Mouse (Mus musculus) embryonic facial prominence, embryonic 13.5 days (tissue): ENCODE data around the gene Tsc22d1. TPM values are rescaled to one million over a fixed set of nuclear protein-coding genes. Genes with fewer than 3 reads are reported as not detected.

ENCODE experiments used
- ATAC-seq: fragments of 200-750 bp; cut with Nextera tagmentation; 2 replicates; pipeline ENCODE4 v1.8.0; 2017; ENCODE audit warnings: low read depth; ENCODE audit not compliant: insufficient number of reproducible peaks, insufficient read depth, low FRiP score, low TSS enrichment
- H3K27ac ChIP-seq: fragments of 300-500 bp; sonication (generic); 2 replicates; pipeline ENCODE4 v1.5.1; 2015; ENCODE audit warnings: moderate library complexity, mild to moderate bottlenecking, inconsistent platforms
- H3K27me3 ChIP-seq: fragments of 300-500 bp; sonication (generic); 2 replicates; pipeline ENCODE4 v1.6.1; 2015; ENCODE audit warnings: mild to moderate bottlenecking, inconsistent platforms
- H3K36me3 ChIP-seq: fragments of 300-500 bp; sonication (generic); 2 replicates; pipeline ENCODE4 v1.6.1; 2015; ENCODE audit warnings: mild to moderate bottlenecking, inconsistent platforms
- H3K4me1 ChIP-seq: fragments of 300-500 bp; sonication (generic); 2 replicates; pipeline ENCODE4 v1.6.1; 2015; ENCODE audit warnings: inconsistent platforms
- H3K4me2 ChIP-seq: fragments of 300-500 bp; sonication (generic); 2 replicates; pipeline ENCODE4 v1.6.1; 2015; ENCODE audit warnings: moderate library complexity, mild to moderate bottlenecking, inconsistent platforms
- H3K4me3 ChIP-seq: fragments of 300-500 bp; sonication (generic); 2 replicates; pipeline ENCODE4 v1.5.1; 2015; ENCODE audit warnings: mild to moderate bottlenecking, inconsistent platforms
- H3K9ac ChIP-seq: fragments of 300-500 bp; sonication (generic); 2 replicates; pipeline ENCODE4 v1.6.1; 2015; ENCODE audit warnings: mild to moderate bottlenecking, inconsistent platforms
- H3K9me3 ChIP-seq: fragments of 300-500 bp; sonication (generic); 2 replicates; pipeline ENCODE4 v1.6.1; 2016; ENCODE audit warnings: inconsistent platforms
- WGBS: fragments of 180-500 bp; shearing (Covaris S2); methylation state at CpG from one replicate; pipeline ENCODE4 v1.1.7; 2015; ENCODE audit warnings: mixed read lengths; 5-methylcytosine and 5-hydroxymethylcytosine counted together
- polyA plus RNA-seq: library from polyadenylated mRNA; unstranded; fragments of >200 nt; fragmentation: Nextera tagmentation; extraction: Ambion mirVana; gene quantifications from 2 replicates; pipeline ENCODE4 v1.2.1, GENCODE M21; 2015

Tsc22d1 gene
- polyA plus RNA-seq, 1 experiment from 2014 or later: 535 TPM

GRCm38 (mm10) chr14:76488101-76489044 is 73.6 kb downstream of the Tsc22d1 start:
- Histone ChIP-seq H3K9ac (peak overlapping the region; percentile 49; the same call in 1 of the 2 replicates), H3K36me3 (no peaks in the 10 kb centered on the region; the same call in 1 of the 2 replicates), H3K4me3 (no peak overlapping the region), H3K4me1 (peaks cover 26% of the 10 kb centered on the region), H3K9me3 (no peaks in the 10 kb centered on the region), H3K4me2 (no peak overlapping the region), H3K27ac (peak overlapping the region; percentile 80), H3K27me3 (no peaks in the 10 kb centered on the region)
- no peak for ATAC-seq
- 43% methylated on average over 18 of the region's 18 CpGs for WGBS

GRCm38 (mm10) chr14:76489128-76489527 is 74.4 kb downstream of the Tsc22d1 start:
- no peak overlapping the region for H3K9ac ChIP-seq
- no peaks in the 10 kb centered on the region for H3K27me3 ChIP-seq
- peak overlapping the region; percentile 80 for H3K27ac ChIP-seq
- no peak overlapping the region for H3K4me3 ChIP-seq
- peaks cover 26% of the 10 kb centered on the region for H3K4me1 ChIP-seq
- WGBS: 61% methylated on average over 2 of the region's 2 CpGs
- ATAC-seq: peak; percentile 72
- H3K4me2 ChIP-seq: no peak overlapping the region
- no peaks in the 10 kb centered on the region for H3K9me3 ChIP-seq
- peaks cover 4% of the 10 kb centered on the region; the same call in 1 of the 2 replicates for H3K36me3 ChIP-seq

GRCm38 (mm10) chr14:76495022-76495421 is 80.3 kb downstream of the Tsc22d1 start:
- Histone ChIP-seq H3K4me3 (no peak overlapping the region), H3K4me2 (no peak overlapping the region), H3K36me3 (peaks cover 9% of the 10 kb centered on the region; the same call in 1 of the 2 replicates), H3K27ac (no peak overlapping the region), H3K4me1 (peaks cover 12% of the 10 kb centered on the region), H3K9me3 (no peaks in the 10 kb centered on the region), H3K27me3 (no peaks in the 10 kb centered on the region), H3K9ac (no peak overlapping the region)
- ATAC-seq: no peak
- 24% methylated on average over 5 of the region's 5 CpGs for WGBS

- Histone ChIP-seq H3K4me3 (no peak overlapping the region), H3K27me3 (no peaks in the 10 kb centered on the region), H3K9ac (no peak overlapping the region), H3K27ac (no peak overlapping the region), H3K4me1 (peaks cover 14% of the 10 kb centered on the region), H3K36me3 (peaks cover 9% of the 10 kb centered on the region; the same call in 1 of the 2 replicates), H3K9me3 (no peaks in the 10 kb centered on the region), H3K4me2 (no peak overlapping the region)
- ATAC-seq: no peak
- WGBS: 83% methylated on average over 9 of the region's 9 CpGs
Observed at GRCm38 (mm10) chr14:76497187-76497586, 82.4 kb downstream of the Tsc22d1 start.

GRCm38 (mm10) chr14:76498210-76498609 is 83.4 kb downstream of the Tsc22d1 start:
- H3K9ac ChIP-seq: no peak overlapping the region
- no peak overlapping the region for H3K4me2 ChIP-seq
- H3K36me3 ChIP-seq: peaks cover 9% of the 10 kb centered on the region; the same call in 1 of the 2 replicates
- no peak for ATAC-seq
- no peak overlapping the region for H3K27ac ChIP-seq
- peaks cover 14% of the 10 kb centered on the region for H3K4me1 ChIP-seq
- H3K27me3 ChIP-seq: no peaks in the 10 kb centered on the region
- no peak overlapping the region for H3K4me3 ChIP-seq
- 64% methylated on average over 7 of the region's 7 CpGs for WGBS
- no peaks in the 10 kb centered on the region for H3K9me3 ChIP-seq

- Histone ChIP-seq H3K36me3 (peaks cover 1% of the 10 kb centered on the region; the same call in 1 of the 2 replicates), H3K27ac (no peak overlapping the region), H3K4me3 (no peak overlapping the region), H3K4me2 (no peak overlapping the region), H3K4me1 (peaks cover 19% of the 10 kb centered on the region), H3K27me3 (no peaks in the 10 kb centered on the region), H3K9me3 (no peaks in the 10 kb centered on the region), H3K9ac (no peak overlapping the region)
- no peak for ATAC-seq
- WGBS: 79% methylated on average over 6 of the region's 6 CpGs
Observed at GRCm38 (mm10) chr14:76499492-76499891, 84.7 kb downstream of the Tsc22d1 start.

GRCm38 (mm10) chr14:76500036-76500435 is 85.3 kb downstream of the Tsc22d1 start:
- Histone ChIP-seq H3K9ac (0 out of 2 replicates have a peak overlapping the region, but pooled peaks have one; percentile 23), H3K27me3 (no peaks in the 10 kb centered on the region), H3K9me3 (no peaks in the 10 kb centered on the region), H3K36me3 (no peaks in the 10 kb centered on the region), H3K4me2 (no peak overlapping the region), H3K4me3 (no peak overlapping the region), H3K4me1 (peaks cover 14% of the 10 kb centered on the region), H3K27ac (peak overlapping the region; percentile 34; the same call in 1 of the 2 replicates)
- 44% methylated on average over 5 of the region's 5 CpGs for WGBS
- ATAC-seq: no peak

- Histone ChIP-seq H3K4me1 (peaks cover 32% of the 10 kb centered on the region), H3K4me2 (peak overlapping the region; percentile 92), H3K9me3 (no peaks in the 10 kb centered on the region), H3K27me3 (no peaks in the 10 kb centered on the region), H3K9ac (peak overlapping the region; percentile 37; the same call in 1 of the 2 replicates), H3K36me3 (peaks cover 20% of the 10 kb centered on the region), H3K27ac (peak overlapping the region; percentile 100), H3K4me3 (peak overlapping the region; percentile 75)
- 5% methylated on average over 13 of the region's 13 CpGs for WGBS
- no peak for ATAC-seq
Observed at GRCm38 (mm10) chr14:76503231-76503851, 88.6 kb downstream of the Tsc22d1 start.

- under 1% methylated on average over 44 of the region's 52 CpGs for WGBS
- H3K27ac ChIP-seq: peak overlapping the region; percentile 100
- H3K36me3 ChIP-seq: peaks cover 20% of the 10 kb centered on the region
- H3K9me3 ChIP-seq: no peaks in the 10 kb centered on the region
- peak overlapping the region; percentile 92 for H3K4me2 ChIP-seq
- H3K4me1 ChIP-seq: peaks cover 32% of the 10 kb centered on the region
- H3K27me3 ChIP-seq: no peaks in the 10 kb centered on the region
- ATAC-seq: peak; percentile 95
- H3K9ac ChIP-seq: peak overlapping the region; percentile 99
- H3K4me3 ChIP-seq: peak overlapping the region; percentile 75
Observed at GRCm38 (mm10) chr14:76504121-76504737, 89.5 kb downstream of the Tsc22d1 start.

- Histone ChIP-seq H3K9ac (peak overlapping the region; percentile 99), H3K4me2 (peak overlapping the region; percentile 92), H3K4me1 (peaks cover 28% of the 10 kb centered on the region), H3K27me3 (no peaks in the 10 kb centered on the region), H3K27ac (peak overlapping the region; percentile 100), H3K9me3 (no peaks in the 10 kb centered on the region), H3K36me3 (peaks cover 23% of the 10 kb centered on the region), H3K4me3 (peak overlapping the region; percentile 75)
- no peak for ATAC-seq
- under 1% methylated on average over 10 of the region's 10 CpGs for WGBS
Observed at GRCm38 (mm10) chr14:76505101-76505438, 90.3 kb downstream of the Tsc22d1 start.

GRCm38 (mm10) chr14:76505439-76506220 is 90.9 kb downstream of the Tsc22d1 start:
- WGBS: under 1% methylated on average over 31 of the region's 31 CpGs
- Histone ChIP-seq H3K4me3 (peak overlapping the region; percentile 75), H3K9me3 (no peaks in the 10 kb centered on the region), H3K9ac (peak overlapping the region; percentile 99), H3K4me1 (peaks cover 26% of the 10 kb centered on the region), H3K4me2 (peak overlapping the region; percentile 92), H3K27me3 (no peaks in the 10 kb centered on the region), H3K27ac (peak overlapping the region; percentile 100), H3K36me3 (peaks cover 29% of the 10 kb centered on the region)
- peak; percentile 87 for ATAC-seq
